Mouse (Mus musculus) megakaryocyte progenitor cell, adult 5-6 weeks (primary cell): ENCODE measurements around the gene Cryba2. TPM values are rescaled to one million over a fixed set of nuclear protein-coding genes. Genes with fewer than 3 reads are reported as not detected.

Experiments used
- ATAC-seq: replicated peaks from 2 replicates; pipeline ENCODE4 v1.8.0; 2016; ENCODE audit warnings: mild to moderate bottlenecking, moderate TSS enrichment, inconsistent platforms; ENCODE audit not compliant: poor library complexity
- total RNA-seq, 2 experiments: library from RNA; stranded (forward) in 1 of 2; stranded (reverse) in 1 of 2; fragments of 157-497, 149-512 nt in 1 of 2; fragments of 200-1000 nt in 1 of 2; gene quantifications; 2 replicates each; pipeline versions ENCODE4 v1.2.3 to v1.2.4; 2015 to 2017

Gene Cryba2
- total RNA-seq (2015) (not detected in 2 replicates), total RNA-seq (2017) (not detected in 2 replicates)

- peak; percentile 79 for ATAC-seq
Observed at GRCm38 (mm10) chr1:74893134-74893855, at the start of gene Cryba2. TSS of gene Cryba2 (minus strand) at chr1:74893143.

GRCm38 (mm10) chr1:74941651-74942360 lies 48.9 kb upstream of the Cryba2 start:
- no peak for ATAC-seq

- ATAC-seq = no peak
Observed at GRCm38 (mm10) chr1:74939762-74940161, 46.8 kb upstream of the Cryba2 start.

GRCm38 (mm10) chr1:74936221-74936830 lies 43.4 kb upstream of the Cryba2 start:
- no peak for ATAC-seq

- ATAC-seq = no peak
Observed at GRCm38 (mm10) chr1:74935402-74935801, 42.5 kb upstream of the Cryba2 start, which contains the start of gene Cfap65. TSS of gene Cfap65 (minus strand) at chr1:74935599.

GRCm38 (mm10) chr1:74927621-74928296 lies 34.8 kb upstream of the Cryba2 start:
- no peak for ATAC-seq

- ATAC-seq = peak; percentile 55; the same call in 1 of the 2 replicates
Observed at GRCm38 (mm10) chr1:74926721-74927120, 33.8 kb upstream of the Cryba2 start.

- no peak for ATAC-seq
Observed at GRCm38 (mm10) chr1:74924464-74924863, 31.5 kb upstream of the Cryba2 start.

GRCm38 (mm10) chr1:74915706-74916105 lies 22.8 kb upstream of the Cryba2 start:
- ATAC-seq = peak; percentile 52

GRCm38 (mm10) chr1:74902191-74902590 lies 9.2 kb upstream of the Cryba2 start:
- ATAC-seq = no peak

- no peak for ATAC-seq
Observed at GRCm38 (mm10) chr1:74901686-74902085, 8.7 kb upstream of the Cryba2 start.

- no peak for ATAC-seq
Observed at GRCm38 (mm10) chr1:74900341-74901285, 7.7 kb upstream of the Cryba2 start.

- ATAC-seq = no peak
Observed at GRCm38 (mm10) chr1:74898656-74899431, 5.9 kb upstream of the Cryba2 start.

- ATAC-seq = no peak
Observed at GRCm38 (mm10) chr1:74897976-74898375, 5.0 kb upstream of the Cryba2 start.

- peak; percentile 64; the same call in 1 of the 2 replicates for ATAC-seq
Observed at GRCm38 (mm10) chr1:74894966-74895365, 2.0 kb upstream of the Cryba2 start.

- no peak for ATAC-seq
Observed at GRCm38 (mm10) chr1:74892351-74893133, 401 bp downstream of the Cryba2 start.

GRCm38 (mm10) chr1:74891513-74891912 lies 1.4 kb downstream of the Cryba2 start:
- peak; percentile 62; the same call in 1 of the 2 replicates for ATAC-seq

GRCm38 (mm10) chr1:74885369-74886042 lies 7.4 kb downstream of the Cryba2 start, which contains the start of gene Fev:
TSS of gene Fev (minus strand) at chr1:74885419.
- no peak for ATAC-seq
